Mouse (Mus musculus) heart, adult 2 months (tissue): ENCODE results near the gene Bcas3.

Experiments used
- CTCF ChIP-seq: fragments of 200-600 bp; IDR thresholded peaks from 2 replicates; pipeline ENCODE4 v1.8.1; 2022; ENCODE audit warnings: antibody characterized with exemption, mild to moderate bottlenecking, moderate library complexity
- EP300 ChIP-seq: fragments of 200-500 bp; IDR thresholded peaks from 2 replicates; pipeline ENCODE4 v1.6.1; 2011; ENCODE audit warnings: low read depth, low read length, control low read depth; ENCODE audit not compliant: insufficient read depth
- POLR2A ChIP-seq: fragments of 200-500 bp; IDR thresholded peaks from 2 replicates; pipeline ENCODE4 v1.6.1; 2011; ENCODE audit warnings: mild to moderate bottlenecking, low read depth, low read length, control low read depth; ENCODE audit not compliant: insufficient read depth

DNA sequence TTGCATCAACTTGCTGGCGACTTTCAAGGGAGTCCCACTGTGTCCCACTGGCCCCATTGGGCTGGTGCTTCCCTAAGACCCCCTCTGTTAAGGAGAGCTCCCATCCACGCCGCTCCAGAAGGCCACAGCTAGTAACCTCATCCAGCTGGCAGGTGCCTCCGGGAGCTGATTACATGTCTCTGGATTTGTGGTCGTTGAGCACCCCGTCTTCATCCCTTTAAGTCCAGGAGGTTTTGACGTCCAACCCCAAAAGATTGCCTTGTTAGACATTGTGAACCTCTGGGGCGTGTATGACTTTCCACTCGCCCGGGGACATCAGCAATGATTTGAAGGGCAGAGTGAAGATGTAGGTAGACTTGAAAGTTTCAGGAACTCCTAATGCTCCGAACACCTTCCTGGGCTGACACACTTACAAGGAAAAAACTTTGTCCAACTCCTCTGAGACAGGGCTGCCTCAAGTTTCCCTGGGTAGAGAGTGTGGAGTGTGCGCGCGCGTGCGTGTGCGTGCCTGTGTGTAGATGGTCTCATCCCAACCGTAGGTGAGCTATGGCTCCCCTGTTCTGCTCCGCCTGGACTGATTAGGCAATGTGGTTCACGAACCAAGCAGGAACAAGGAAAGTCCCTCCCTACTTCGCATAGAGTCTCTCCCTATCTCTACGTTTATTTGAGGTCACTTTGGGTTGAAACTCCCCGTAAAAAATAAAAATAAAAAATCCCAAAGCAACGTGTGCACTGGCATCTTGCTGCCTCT lies 489.8 kb downstream of the Bcas3 start:
- TF ChIP-seq CTCF = no peak
- TF ChIP-seq POLR2A = no peak
- no peak for TF ChIP-seq EP300
